Mouse (Mus musculus) lung, adult 18-20 months (tissue): ENCODE data around the gene Rpl9-ps6.
"Not testable (repeated sequence)": the region's sequence is repeated elsewhere in the genome, so short reads cannot be mapped to it uniquely, and the experiment has no call there.

Experiments
- DNase-seq, 2 experiments: peaks; one replicate each; pipeline ENCODE4 v3.0.0; 2022; ENCODE audit warnings: mixed read lengths in 2 of 2

Gene Rpl9-ps6

GRCm38 (mm10) chr19:32480791-32481442 lies 14.5 kb upstream of the Rpl9-ps6 start:
- no peak for DNase-seq

GRCm38 (mm10) chr19:32480255-32480654 lies 13.9 kb upstream of the Rpl9-ps6 start:
- no peak for DNase-seq

- no peak for DNase-seq
Measured at GRCm38 (mm10) chr19:32476712-32477052, 10.3 kb upstream of the Rpl9-ps6 start.

- DNase-seq: no peak
Measured at GRCm38 (mm10) chr19:32476016-32476711, 9.8 kb upstream of the Rpl9-ps6 start.

GRCm38 (mm10) chr19:32470570-32471263 lies 4.3 kb upstream of the Rpl9-ps6 start:
- no peak for DNase-seq

- DNase-seq: peak in 1 of 2 experiments; percentile 43
Measured at GRCm38 (mm10) chr19:32470059-32470497, 3.7 kb upstream of the Rpl9-ps6 start.

GRCm38 (mm10) chr19:32467325-32467724 lies 947 bp upstream of the Rpl9-ps6 start:
- no peak for DNase-seq

GRCm38 (mm10) chr19:32465228-32465627 lies 1.1 kb downstream of the Rpl9-ps6 start:
- DNase-seq: no peak

GRCm38 (mm10) chr19:32463037-32463436 lies 3.3 kb downstream of the Rpl9-ps6 start:
- no peak for DNase-seq

- DNase-seq: not testable (repeated sequence)
Measured at GRCm38 (mm10) chr19:32457631-32458030, 8.7 kb downstream of the Rpl9-ps6 start.

GRCm38 (mm10) chr19:32456744-32457143 lies 9.6 kb downstream of the Rpl9-ps6 start:
- DNase-seq: no peak

- DNase-seq: no peak
Measured at GRCm38 (mm10) chr19:32452231-32452630, 14.1 kb downstream of the Rpl9-ps6 start.

GRCm38 (mm10) chr19:32448931-32449330 lies 17.4 kb downstream of the Rpl9-ps6 start:
- no peak for DNase-seq

- DNase-seq: peak; percentile 17 to 59
Measured at GRCm38 (mm10) chr19:32441568-32441967, 24.8 kb downstream of the Rpl9-ps6 start.

- no peak for DNase-seq
Measured at GRCm38 (mm10) chr19:32439356-32439755, 27.0 kb downstream of the Rpl9-ps6 start.

GRCm38 (mm10) chr19:32425856-32426255 lies 40.5 kb downstream of the Rpl9-ps6 start:
- no peak for DNase-seq

GRCm38 (mm10) chr19:32424706-32425105 lies 41.7 kb downstream of the Rpl9-ps6 start:
- no peak for DNase-seq

GRCm38 (mm10) chr19:32419069-32419468 lies 47.3 kb downstream of the Rpl9-ps6 start:
- no peak for DNase-seq

- no peak for DNase-seq
Measured at GRCm38 (mm10) chr19:32416692-32417317, 49.6 kb downstream of the Rpl9-ps6 start.
